Mouse (Mus musculus) kidney, postnatal 14 days (tissue): ENCODE measurements around the gene Cry2.
"Not testable (repeated sequence)": the region's sequence is repeated elsewhere in the genome, so short reads cannot be mapped to it uniquely, and the experiment has no call there.

Source experiments
- DNase-seq: peaks from one replicate; pipeline ENCODE4 v3.0.0; 2022; ENCODE audit warnings: mixed read lengths

Cry2 gene

GRCm38 (mm10) chr2:92433578-92434374 is at the start of gene Cry2:
Cry2 (minus strand) TSS chr2:92434043.
- peak; percentile 99 for DNase-seq

- DNase-seq = no peak
These were observed 49.7 kb upstream of the Cry2 start for GRCm38 (mm10) chr2:92483505-92483904.

- DNase-seq = no peak
These were observed 48.7 kb upstream of the Cry2 start for GRCm38 (mm10) chr2:92482551-92482950.

- no peak for DNase-seq
These were observed 44.5 kb upstream of the Cry2 start for GRCm38 (mm10) chr2:92478313-92478688.

- DNase-seq = no peak
These were observed 43.9 kb upstream of the Cry2 start for GRCm38 (mm10) chr2:92477672-92478312.

- DNase-seq = not testable (repeated sequence)
These were observed 42.7 kb upstream of the Cry2 start for GRCm38 (mm10) chr2:92476580-92476979.

GRCm38 (mm10) chr2:92475711-92476110 is 41.9 kb upstream of the Cry2 start:
- no peak for DNase-seq

GRCm38 (mm10) chr2:92474920-92475319 is 41.1 kb upstream of the Cry2 start:
- DNase-seq = no peak

- DNase-seq = no peak
These were observed 38.2 kb upstream of the Cry2 start for GRCm38 (mm10) chr2:92471886-92472670.

GRCm38 (mm10) chr2:92464690-92465089 is 30.8 kb upstream of the Cry2 start:
- DNase-seq = no peak

GRCm38 (mm10) chr2:92461215-92461614 is 27.4 kb upstream of the Cry2 start:
- DNase-seq = no peak

GRCm38 (mm10) chr2:92459921-92460707 is 26.3 kb upstream of the Cry2 start, which contains the start of gene Slc35c1:
Slc35c1 (minus strand) TSS chr2:92460538.
- DNase-seq = peak; percentile 59

GRCm38 (mm10) chr2:92459141-92459920 is 25.5 kb upstream of the Cry2 start:
- peak; percentile 90 for DNase-seq

- no peak for DNase-seq
These were observed 24.6 kb upstream of the Cry2 start for GRCm38 (mm10) chr2:92458481-92458880.

- no peak for DNase-seq
These were observed 23.2 kb upstream of the Cry2 start for GRCm38 (mm10) chr2:92456970-92457530.

- DNase-seq = no peak
These were observed 21.9 kb upstream of the Cry2 start for GRCm38 (mm10) chr2:92455704-92456103.

GRCm38 (mm10) chr2:92454166-92454565 is 20.3 kb upstream of the Cry2 start:
- DNase-seq = no peak

GRCm38 (mm10) chr2:92451126-92451525 is 17.3 kb upstream of the Cry2 start:
- no peak for DNase-seq

GRCm38 (mm10) chr2:92447121-92447740 is 13.4 kb upstream of the Cry2 start:
- DNase-seq = no peak

GRCm38 (mm10) chr2:92446656-92447055 is 12.8 kb upstream of the Cry2 start:
- peak; percentile 77 for DNase-seq

GRCm38 (mm10) chr2:92445890-92446289 is 12.0 kb upstream of the Cry2 start:
- no peak for DNase-seq
